Mouse (Mus musculus) embryonic facial prominence, embryonic 12.5 days (tissue): ENCODE measurements around the gene Slc6a8. TPM values are rescaled to one million over a fixed set of nuclear protein-coding genes. Genes with fewer than 3 reads are reported as not detected.
A peak's percentile ranks its signal among the peaks of the same experiment; 100 is the strongest.

Experiments
- ATAC-seq: fragments of 200-750 bp; cut with Nextera tagmentation; 2 replicates; pipeline ENCODE4 v1.8.0; 2017; ENCODE audit not compliant: insufficient number of reproducible peaks, insufficient read depth, low FRiP score, low TSS enrichment
- H3K27ac ChIP-seq: fragments of 300-500 bp; sonication (generic); 2 replicates; pipeline ENCODE4 v1.5.1; 2016; ENCODE audit warnings: mild to moderate bottlenecking
- H3K27me3 ChIP-seq: fragments of 300-500 bp; sonication (generic); 2 replicates; pipeline ENCODE4 v1.6.1; 2016; ENCODE audit warnings: mild to moderate bottlenecking, moderate library complexity
- H3K36me3 ChIP-seq: fragments of 300-500 bp; sonication (generic); 2 replicates; pipeline ENCODE4 v1.6.1; 2016; ENCODE audit warnings: mild to moderate bottlenecking
- H3K4me1 ChIP-seq: fragments of 300-500 bp; sonication (generic); 2 replicates; pipeline ENCODE4 v1.6.1; 2016
- H3K4me2 ChIP-seq: fragments of 300-500 bp; sonication (generic); replicated peaks from 2 replicates; pipeline ENCODE4 v1.6.1; 2016; ENCODE audit warnings: mild to moderate bottlenecking, moderate library complexity
- H3K4me3 ChIP-seq: fragments of 300-500 bp; sonication (generic); 2 replicates; pipeline ENCODE4 v1.5.1; 2016; ENCODE audit warnings: mild to moderate bottlenecking
- H3K9ac ChIP-seq: fragments of 300-500 bp; sonication (generic); 2 replicates; pipeline ENCODE4 v1.6.1; 2016; ENCODE audit warnings: mild to moderate bottlenecking, moderate library complexity
- H3K9me3 ChIP-seq: fragments of 300-500 bp; sonication (generic); 2 replicates; pipeline ENCODE4 v1.6.1; 2016; ENCODE audit warnings: mild to moderate bottlenecking, moderate library complexity
- WGBS: fragments of 180-500 bp; shearing (Covaris S2); methylation state at CpG from one replicate; pipeline ENCODE4 v1.1.7; 2016; 5-methylcytosine and 5-hydroxymethylcytosine counted together
- polyA plus RNA-seq: library from polyadenylated mRNA; unstranded; fragments of >200 nt; fragmentation: Nextera tagmentation; extraction: Ambion mirVana; gene quantifications from 2 replicates; pipeline ENCODE4 v1.2.1, GENCODE M21; 2016

The Slc6a8 gene
- polyA plus RNA-seq, 1 experiment from 2014 or later: 8.3 TPM

- no peak for ATAC-seq
- Histone ChIP-seq H3K4me2 (no peak overlapping the region), H3K27me3 (no peaks in the 10 kb centered on the region), H3K4me3 (no peak overlapping the region), H3K9me3 (no peaks in the 10 kb centered on the region), H3K27ac (no peak overlapping the region), H3K36me3 (peaks cover 10% of the 10 kb centered on the region), H3K9ac (no peak overlapping the region), H3K4me1 (no peaks in the 10 kb centered on the region)
- 85% methylated on average over 3 of the region's 3 CpGs for WGBS
Observed at GRCm38 (mm10) chrX:73685629-73686028, 12.7 kb downstream of the Slc6a8 start.

- Histone ChIP-seq H3K4me1 (no peaks in the 10 kb centered on the region), H3K27me3 (no peaks in the 10 kb centered on the region), H3K9ac (no peak overlapping the region), H3K36me3 (peaks cover 10% of the 10 kb centered on the region; the same call in 1 of the 2 replicates), H3K4me2 (no peak overlapping the region), H3K27ac (no peak overlapping the region), H3K4me3 (no peak overlapping the region), H3K9me3 (no peaks in the 10 kb centered on the region)
- 80% methylated on average over 5 of the region's 5 CpGs for WGBS
- ATAC-seq: no peak
Observed at GRCm38 (mm10) chrX:73690917-73691629, 18.1 kb downstream of the Slc6a8 start.

- ATAC-seq: no peak
- peaks cover 7% of the 10 kb centered on the region; the same call in 1 of the 2 replicates for H3K36me3 ChIP-seq
- no peaks in the 10 kb centered on the region for H3K4me1 ChIP-seq
- H3K4me2 ChIP-seq: no peak overlapping the region
- H3K27me3 ChIP-seq: no peaks in the 10 kb centered on the region
- no peak overlapping the region for H3K9ac ChIP-seq
- WGBS: 100% methylated on average over 1 of the region's 1 CpGs
- no peak overlapping the region for H3K27ac ChIP-seq
- no peaks in the 10 kb centered on the region for H3K9me3 ChIP-seq
- H3K4me3 ChIP-seq: no peak overlapping the region
Observed at GRCm38 (mm10) chrX:73700472-73700871, 27.5 kb downstream of the Slc6a8 start.

- Histone ChIP-seq H3K9ac (peak overlapping the region; percentile 57), H3K4me3 (peak overlapping the region; percentile 52), H3K36me3 (no peaks in the 10 kb centered on the region), H3K4me2 (peak overlapping the region; percentile 49), H3K4me1 (peaks cover 22% of the 10 kb centered on the region), H3K27ac (peak overlapping the region; percentile 79), H3K27me3 (no peaks in the 10 kb centered on the region), H3K9me3 (no peaks in the 10 kb centered on the region)
- 29% methylated on average over 21 of the region's 21 CpGs for WGBS
- ATAC-seq: peak; percentile 18; the same call in 1 of the 2 replicates
Observed at GRCm38 (mm10) chrX:73715476-73716108, 42.6 kb downstream of the Slc6a8 start.

GRCm38 (mm10) chrX:73716109-73716661 lies 43.2 kb downstream of the Slc6a8 start, which contains the start of the genes Bcap31 and Abcd1:
Bcap31 (minus strand) TSS chrX:73716175.
Abcd1 (plus strand) TSS chrX:73716597.
- Histone ChIP-seq H3K4me1 (peaks cover 22% of the 10 kb centered on the region), H3K36me3 (no peaks in the 10 kb centered on the region), H3K4me2 (peak within 1 kb of the TSS; percentile 59), H3K9me3 (no peaks in the 10 kb centered on the region), H3K27ac (peak within 1 kb of the TSS; percentile 79), H3K4me3 (peak within 1 kb of the TSS; percentile 52), H3K27me3 (no peaks in the 10 kb centered on the region), H3K9ac (peak within 1 kb of the TSS; percentile 57)
- ATAC-seq: peak; percentile 90
- WGBS: 25% methylated on average over 40 of the region's 45 CpGs

GRCm38 (mm10) chrX:73716709-73717545 lies 44.0 kb downstream of the Slc6a8 start:
- ATAC-seq: peak; percentile 30
- Histone ChIP-seq H3K27ac (peak overlapping the region; percentile 79), H3K4me3 (peak overlapping the region; percentile 52), H3K4me1 (peaks cover 22% of the 10 kb centered on the region), H3K4me2 (peak overlapping the region; percentile 59), H3K36me3 (no peaks in the 10 kb centered on the region), H3K9ac (peak overlapping the region; percentile 38), H3K27me3 (no peaks in the 10 kb centered on the region), H3K9me3 (no peaks in the 10 kb centered on the region)
- 36% methylated on average over 30 of the region's 30 CpGs for WGBS

- H3K4me3 ChIP-seq: no peak overlapping the region
- no peak overlapping the region for H3K9ac ChIP-seq
- H3K4me2 ChIP-seq: peak overlapping the region; percentile 59
- peaks cover 22% of the 10 kb centered on the region for H3K4me1 ChIP-seq
- H3K27ac ChIP-seq: no peak overlapping the region
- no peaks in the 10 kb centered on the region for H3K9me3 ChIP-seq
- no peak for ATAC-seq
- no peaks in the 10 kb centered on the region for H3K36me3 ChIP-seq
- H3K27me3 ChIP-seq: no peaks in the 10 kb centered on the region
- WGBS: 71% methylated on average over 11 of the region's 11 CpGs
Observed at GRCm38 (mm10) chrX:73717667-73718066, 44.7 kb downstream of the Slc6a8 start.

- 62% methylated on average over 3 of the region's 3 CpGs for WGBS
- Histone ChIP-seq H3K27ac (no peak overlapping the region), H3K4me2 (peak overlapping the region; percentile 59), H3K27me3 (no peaks in the 10 kb centered on the region), H3K4me1 (peaks cover 22% of the 10 kb centered on the region), H3K36me3 (no peaks in the 10 kb centered on the region), H3K9me3 (no peaks in the 10 kb centered on the region), H3K4me3 (no peak overlapping the region), H3K9ac (no peak overlapping the region)
- ATAC-seq: no peak
Observed at GRCm38 (mm10) chrX:73718271-73718670, 45.3 kb downstream of the Slc6a8 start.

- Histone ChIP-seq H3K4me3 (no peak overlapping the region), H3K27me3 (no peaks in the 10 kb centered on the region), H3K9me3 (no peaks in the 10 kb centered on the region), H3K27ac (no peak overlapping the region), H3K4me1 (peaks cover 22% of the 10 kb centered on the region), H3K9ac (no peak overlapping the region), H3K4me2 (peak overlapping the region; percentile 59), H3K36me3 (no peaks in the 10 kb centered on the region)
- 42% methylated on average over 5 of the region's 5 CpGs for WGBS
- ATAC-seq: no peak
Observed at GRCm38 (mm10) chrX:73718686-73719362, 45.9 kb downstream of the Slc6a8 start.

- no peak for ATAC-seq
- Histone ChIP-seq H3K4me2 (no peak overlapping the region), H3K4me1 (no peaks in the 10 kb centered on the region), H3K27ac (no peak overlapping the region), H3K9me3 (no peaks in the 10 kb centered on the region), H3K27me3 (no peaks in the 10 kb centered on the region), H3K36me3 (no peaks in the 10 kb centered on the region), H3K9ac (no peak overlapping the region), H3K4me3 (no peak overlapping the region)
- 50% methylated on average over 1 of the region's 1 CpGs for WGBS
Observed at GRCm38 (mm10) chrX:73730908-73731307, 58.0 kb downstream of the Slc6a8 start.
